8 mouse cellular contexts compared by ENCODE assay signal in genomic region chr14:103469464-103470015, GRCm38 (mm10). TPM values are rescaled to one million over a fixed set of nuclear protein-coding genes. Genes with fewer than 3 reads are reported as not detected.
DNase-seq lines count a peak whose midpoint lies in the region; ATAC-seq and TF ChIP-seq lines count a peak whose summit lies in the region.

No protein-coding gene starts in this region.

- H3K4me3 ChIP-seq in embryonic facial prominence, embryonic 11.5 days (ENCODE audit: low read depth, low read length), result no peak overlapping the region
- H3K4me3 ChIP-seq in heart, embryonic 14.5 days (ENCODE audit: control insufficient read depth in 1 of 2, insufficient read depth in 1 of 2, low read depth in 1 of 2, low read length in 2 of 2), result peak overlapping the region; percentile 23 to 26; a peak in 3 of 4 replicates
- H3K4me3 ChIP-seq in lung, embryonic 14.5 days (ENCODE audit: low read depth, low read length), result no peak overlapping the region

- no peak overlapping the region for H3K4me2 ChIP-seq in embryonic facial prominence, embryonic 11.5 days (ENCODE audit: low read depth, low read length)
- H3K4me2 ChIP-seq in heart, embryonic 14.5 days (ENCODE audit: low read length), result peak overlapping the region; percentile 62
- peak overlapping the region; percentile 35; the same call in 1 of the 2 replicates for H3K4me2 ChIP-seq in lung, embryonic 14.5 days

- H3K27ac ChIP-seq in embryonic facial prominence, embryonic 11.5 days (replicated peaks; ENCODE audit: low read depth, low read length), result no peak overlapping the region
- no peak overlapping the region for H3K27ac ChIP-seq in heart, embryonic 14.5 days (replicated peaks in 1 of 2; ENCODE audit: control insufficient read depth in 1 of 2, insufficient read depth in 1 of 2, low read depth in 2 of 2, low read length in 2 of 2)
- no peak overlapping the region for H3K27ac ChIP-seq in lung, embryonic 14.5 days (ENCODE audit: low read depth)

- H3K9me3 ChIP-seq in embryonic facial prominence, embryonic 11.5 days (replicated peaks; ENCODE audit: control insufficient read depth, low read length), result no peaks in the 10 kb centered on the region
- no peaks in the 10 kb centered on the region for H3K9me3 ChIP-seq in heart, embryonic 14.5 days (ENCODE audit: control insufficient read depth, low read length)
- no peaks in the 10 kb centered on the region for H3K9me3 ChIP-seq in lung, embryonic 14.5 days (ENCODE audit: low read depth, low read length)

- H3K27me3 ChIP-seq in embryonic facial prominence, embryonic 11.5 days (ENCODE audit: control insufficient read depth, insufficient read depth, low read length), result no peaks in the 10 kb centered on the region
- H3K27me3 ChIP-seq in heart, embryonic 14.5 days (ENCODE audit: control insufficient read depth, insufficient read depth, low read length), result no peaks in the 10 kb centered on the region
- no peaks in the 10 kb centered on the region for H3K27me3 ChIP-seq in lung, embryonic 14.5 days (ENCODE audit: insufficient read depth, low read length)

- DNase-seq in frontal cortex, postnatal 14 days (ENCODE audit: low spot score in 2 of 2), result no peak
- peak; percentile 66 for DNase-seq in adrenal gland, adult 8-10 months
- DNase-seq in embryonic facial prominence, embryonic 11.5 days (ENCODE audit: low spot score), result peak; percentile 89
- DNase-seq in kidney, postnatal 14 days, result peak; percentile 67
- peak; percentile 94 for DNase-seq in lung, embryonic 14.5 days
- peak; percentile 93 for DNase-seq in retina, embryonic 14.5 days (ENCODE audit: low spot score)

- no peak overlapping the region for H3K9ac ChIP-seq in embryonic facial prominence, embryonic 11.5 days (replicated peaks; ENCODE audit: low read length)
- H3K9ac ChIP-seq in heart, embryonic 14.5 days (ENCODE audit: low read length), result peak overlapping the region; percentile 59
- H3K9ac ChIP-seq in lung, embryonic 14.5 days, result no peak overlapping the region

- WGBS in embryonic facial prominence, embryonic 11.5 days, result 62% methylated on average over 12 of the region's 12 CpGs
- WGBS in heart, embryonic 14.5 days, result 39% methylated on average over 12 of the region's 12 CpGs
- 50% methylated on average over 12 of the region's 12 CpGs for WGBS in lung, embryonic 14.5 days

- ATAC-seq in frontal cortex, adult (ENCODE audit: low TSS enrichment), result peak; percentile 50
- ATAC-seq in embryonic facial prominence, embryonic 11.5 days (replicated peaks; ENCODE audit: insufficient number of reproducible peaks, low FRiP score, low TSS enrichment, low read depth), result 0 out of 2 replicates have a peak, but pooled peaks have one; percentile 54
- ATAC-seq in heart, embryonic 14.5 days (ENCODE audit: insufficient number of reproducible peaks, insufficient read depth, low FRiP score, low read depth), result peak; percentile 51; the same call in 1 of the 2 replicates
- peak; percentile 85 for ATAC-seq in lung, embryonic 14.5 days (ENCODE audit: insufficient read depth)

- TF ChIP-seq CTCF in lung, embryonic 14.5 days (IDR thresholded peaks at IDR 0.05; ENCODE audit: low read depth), result peak; percentile 82

- H3K36me3 ChIP-seq in embryonic facial prominence, embryonic 11.5 days (replicated peaks; ENCODE audit: control insufficient read depth, insufficient read depth, low read depth, low read length), result no peaks in the 10 kb centered on the region
- H3K36me3 ChIP-seq in heart, embryonic 14.5 days (ENCODE audit: control insufficient read depth, insufficient read depth, low read length), result no peaks in the 10 kb centered on the region
- no peaks in the 10 kb centered on the region for H3K36me3 ChIP-seq in lung, embryonic 14.5 days (ENCODE audit: insufficient read depth)

- H3K4me1 ChIP-seq in embryonic facial prominence, embryonic 11.5 days (ENCODE audit: control insufficient read depth, insufficient read depth, low read length), result no peaks in the 10 kb centered on the region
- H3K4me1 ChIP-seq in heart, embryonic 14.5 days (ENCODE audit: control insufficient read depth in 2 of 2, insufficient read depth in 2 of 2, low read length in 2 of 2), result peaks cover 6 to 17% of the 10 kb centered on the region in 2 experiments
- no peaks in the 10 kb centered on the region for H3K4me1 ChIP-seq in lung, embryonic 14.5 days (ENCODE audit: insufficient read depth)

RNA-seq across cellular contexts. Expression of gene Scel, which starts 43.6 kb away (rescaled TPM):
- total RNA-seq in adrenal gland, adult 8-10 months (2022), result under 1 TPM in 3 of 4 experiments, not detected in 1; 0.15 to 0.52 (median 0.23) TPM
- polyA plus RNA-seq in embryonic facial prominence, embryonic 11.5 days (2014; fragmentation: Nextera tagmentation; extraction: Ambion mirVana), result 0.08 and 0.69 TPM in 2 replicates
- polyA plus RNA-seq in heart, embryonic 14.5 days (2014; fragmentation: Nextera tagmentation; extraction: Ambion mirVana), result 0.19 and 0.27 TPM in 2 replicates
- polyA plus RNA-seq in lung, embryonic 14.5 days (2014; fragmentation: Nextera tagmentation; extraction: Ambion mirVana), result 1.7 and 1.9 TPM in 2 replicates

Comparison
In these comparisons a context has a peak if more than half of its experiments do, and no peak if none do; other contexts are left out.
1. DNase-seq: peak in adrenal gland, adult 8-10 months (single experiment), embryonic facial prominence, embryonic 11.5 days (single experiment), kidney, postnatal 14 days (single experiment), lung, embryonic 14.5 days (single experiment) and retina, embryonic 14.5 days (single experiment); none in frontal cortex, postnatal 14 days (0 of 2).
2. H3K4me3 ChIP-seq: peak in heart, embryonic 14.5 days (2 of 2); none in embryonic facial prominence, embryonic 11.5 days (single experiment) and lung, embryonic 14.5 days (single experiment).
3. Peak in every context shown above with its lines, with median percentiles within 50 percentile points of each other: ATAC-seq.